Mouse (Mus musculus): ENCODE measurements at regions not wholly inside any gene's neighbourhood (a gene's known extent, or its start where the extent isn't known, plus 50 kb on each side); places are given as distances from the start of the nearest gene placed in this dataset.

- WGBS: 73% methylated on average over 5 of the region's 5 CpGs
- Histone ChIP-seq H3K9me3 (ENCODE audit: control insufficient read depth, low read length) (no peaks in the 10 kb centered on the region), H3K9ac (replicated peaks; ENCODE audit: low read length) (no peak overlapping the region), H3K27me3 (ENCODE audit: control insufficient read depth, insufficient read depth, low read length) (no peaks in the 10 kb centered on the region), H3K4me3 (replicated peaks; ENCODE audit: low read depth, low read length) (no peak overlapping the region), H3K4me1 (ENCODE audit: control insufficient read depth, insufficient read depth, low read length) (no peaks in the 10 kb centered on the region), H3K27ac (replicated peaks; ENCODE audit: low read depth, low read length) (no peak overlapping the region), H3K4me2 (ENCODE audit: low read length) (no peak overlapping the region), H3K36me3 (ENCODE audit: control insufficient read depth, insufficient read depth, low read length) (no peaks in the 10 kb centered on the region)
- ATAC-seq (ENCODE audit: low FRiP score, low TSS enrichment) (no peak), DNase-seq (peak; percentile 8)
Observed at GRCm38 (mm10) chr4:91116807-91117609, 283.6 kb downstream of the Elavl2 start.

GRCm38 (mm10) chr4:91111684-91112681 lies 288.6 kb downstream of the Elavl2 start:
- ATAC-seq (ENCODE audit: low FRiP score, low TSS enrichment) (0 out of 2 replicates have a peak, but pooled peaks have one; percentile 24), DNase-seq (peak; percentile 48)
- Histone ChIP-seq H3K9me3 (ENCODE audit: control insufficient read depth, low read length) (no peaks in the 10 kb centered on the region), H3K9ac (replicated peaks; ENCODE audit: low read length) (no peak overlapping the region), H3K4me2 (ENCODE audit: low read length) (no peak overlapping the region), H3K27me3 (ENCODE audit: control insufficient read depth, insufficient read depth, low read length) (no peaks in the 10 kb centered on the region), H3K4me1 (ENCODE audit: control insufficient read depth, insufficient read depth, low read length) (no peaks in the 10 kb centered on the region), H3K27ac (replicated peaks; ENCODE audit: low read depth, low read length) (no peak overlapping the region), H3K4me3 (replicated peaks; ENCODE audit: low read depth, low read length) (no peak overlapping the region), H3K36me3 (ENCODE audit: control insufficient read depth, insufficient read depth, low read length) (no peaks in the 10 kb centered on the region)
- WGBS: 79% methylated on average over 11 of the region's 11 CpGs

DNA sequence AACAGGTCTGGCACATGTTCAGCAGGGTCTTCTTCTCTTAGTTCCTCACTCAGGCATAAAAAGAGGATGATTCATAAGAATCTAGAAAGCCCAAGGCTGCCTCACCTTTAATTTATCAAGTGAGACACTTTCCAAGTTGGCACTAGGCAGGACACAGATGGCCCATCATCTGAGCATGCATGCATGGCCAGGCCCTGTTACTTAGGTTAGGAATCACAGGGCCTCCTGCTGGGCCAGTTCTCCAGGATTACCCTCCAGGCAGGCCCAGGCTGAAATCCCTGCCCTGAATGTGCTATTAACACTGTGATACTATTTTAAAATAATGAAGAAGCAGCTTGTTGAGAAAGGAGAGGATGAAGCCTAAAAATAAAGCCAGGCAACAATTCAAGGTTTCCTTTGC lies 304.5 kb downstream of the Elavl2 start:
- no peaks in the 10 kb centered on the region for H3K4me1 ChIP-seq (ENCODE audit: control insufficient read depth, insufficient read depth, low read length)
- no peak overlapping the region for H3K9ac ChIP-seq (replicated peaks; ENCODE audit: low read length)
- H3K27ac ChIP-seq (replicated peaks; ENCODE audit: low read depth, low read length): no peak overlapping the region
- no peaks in the 10 kb centered on the region for H3K9me3 ChIP-seq (ENCODE audit: control insufficient read depth, low read length)
- DNase-seq (no peak), ATAC-seq (ENCODE audit: low FRiP score, low TSS enrichment) (no peak)
- H3K4me2 ChIP-seq (ENCODE audit: low read length): no peak overlapping the region
- H3K27me3 ChIP-seq (ENCODE audit: control insufficient read depth, insufficient read depth, low read length): no peaks in the 10 kb centered on the region
- no peak overlapping the region for H3K4me3 ChIP-seq (replicated peaks; ENCODE audit: low read depth, low read length)
- no peaks in the 10 kb centered on the region for H3K36me3 ChIP-seq (ENCODE audit: control insufficient read depth, insufficient read depth, low read length)

- 94% methylated on average over 7 of the region's 7 CpGs for WGBS
- DNase-seq: no peak
- Histone ChIP-seq H3K9ac (replicated peaks; ENCODE audit: low read length) (no peak overlapping the region), H3K4me1 (ENCODE audit: control insufficient read depth, insufficient read depth, low read length) (no peaks in the 10 kb centered on the region), H3K36me3 (ENCODE audit: control insufficient read depth, insufficient read depth, low read length) (no peaks in the 10 kb centered on the region), H3K4me3 (replicated peaks; ENCODE audit: low read depth, low read length) (no peak overlapping the region), H3K27ac (replicated peaks; ENCODE audit: low read depth, low read length) (no peak overlapping the region), H3K27me3 (ENCODE audit: control insufficient read depth, insufficient read depth, low read length) (no peaks in the 10 kb centered on the region), H3K9me3 (ENCODE audit: control insufficient read depth, low read length) (no peaks in the 10 kb centered on the region), H3K4me2 (ENCODE audit: low read length) (no peak overlapping the region)
- no peak for ATAC-seq (ENCODE audit: low FRiP score, low TSS enrichment)
Observed at GRCm38 (mm10) chr4:91094382-91094781, 306.2 kb downstream of the Elavl2 start.

DNA sequence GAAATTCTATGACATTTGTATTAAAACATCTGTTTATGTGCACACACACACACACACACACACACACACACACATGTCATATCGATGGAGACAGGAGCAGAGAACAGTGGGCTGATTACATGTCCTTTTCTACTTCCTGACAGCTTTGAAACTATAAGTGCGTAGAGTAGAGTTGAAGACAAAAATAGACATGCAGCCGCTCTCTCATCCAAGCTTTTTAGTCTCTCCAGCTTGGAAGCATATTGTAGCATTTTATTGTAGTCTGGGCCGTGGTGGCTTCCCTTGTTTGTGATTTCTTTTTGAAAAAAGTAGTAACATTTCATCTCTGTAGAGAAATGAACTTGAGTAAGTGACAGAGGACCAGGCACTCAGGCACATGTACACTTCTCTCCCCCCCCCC lies 306.7 kb downstream of the Elavl2 start:
- H3K27me3 ChIP-seq (ENCODE audit: control insufficient read depth, insufficient read depth, low read length): no peaks in the 10 kb centered on the region
- H3K27ac ChIP-seq (replicated peaks; ENCODE audit: low read depth, low read length): no peak overlapping the region
- no peaks in the 10 kb centered on the region for H3K9me3 ChIP-seq (ENCODE audit: control insufficient read depth, low read length)
- DNase-seq: no peak
- no peaks in the 10 kb centered on the region for H3K36me3 ChIP-seq (ENCODE audit: control insufficient read depth, insufficient read depth, low read length)
- H3K9ac ChIP-seq (replicated peaks; ENCODE audit: low read length): no peak overlapping the region
- H3K4me1 ChIP-seq (ENCODE audit: control insufficient read depth, insufficient read depth, low read length): no peaks in the 10 kb centered on the region
- no peak for ATAC-seq (ENCODE audit: low FRiP score, low TSS enrichment)
- no peak overlapping the region for H3K4me3 ChIP-seq (replicated peaks; ENCODE audit: low read depth, low read length)
- H3K4me2 ChIP-seq (ENCODE audit: low read length): no peak overlapping the region
- WGBS: 92% methylated on average over 4 of the region's 4 CpGs

- 50% methylated on average over 8 of the region's 8 CpGs for WGBS
- no peak overlapping the region; the same call in 1 of the 2 replicates for H3K27ac ChIP-seq (replicated peaks; ENCODE audit: low read depth, low read length)
- peak; percentile 78 for ATAC-seq (ENCODE audit: low FRiP score, low TSS enrichment)
- peak; percentile 52 for DNase-seq
- H3K27me3 ChIP-seq (ENCODE audit: control insufficient read depth, insufficient read depth, low read length): no peaks in the 10 kb centered on the region
- no peak overlapping the region for H3K4me3 ChIP-seq (replicated peaks; ENCODE audit: low read depth, low read length)
- H3K4me2 ChIP-seq (ENCODE audit: low read length): no peak overlapping the region
- H3K9me3 ChIP-seq (ENCODE audit: control insufficient read depth, low read length): no peaks in the 10 kb centered on the region
- no peaks in the 10 kb centered on the region for H3K36me3 ChIP-seq (ENCODE audit: control insufficient read depth, insufficient read depth, low read length)
- H3K9ac ChIP-seq (replicated peaks; ENCODE audit: low read length): no peak overlapping the region; the same call in 1 of the 2 replicates
- no peaks in the 10 kb centered on the region for H3K4me1 ChIP-seq (ENCODE audit: control insufficient read depth, insufficient read depth, low read length)
Observed at GRCm38 (mm10) chr4:91092323-91092722, 308.3 kb downstream of the Elavl2 start.

- Histone ChIP-seq H3K4me3 (replicated peaks; ENCODE audit: low read depth, low read length) (no peak overlapping the region), H3K4me1 (ENCODE audit: control insufficient read depth, insufficient read depth, low read length) (no peaks in the 10 kb centered on the region), H3K27me3 (ENCODE audit: control insufficient read depth, insufficient read depth, low read length) (no peaks in the 10 kb centered on the region), H3K4me2 (ENCODE audit: low read length) (no peak overlapping the region), H3K9ac (replicated peaks; ENCODE audit: low read length) (no peak overlapping the region), H3K9me3 (ENCODE audit: control insufficient read depth, low read length) (no peaks in the 10 kb centered on the region), H3K36me3 (ENCODE audit: control insufficient read depth, insufficient read depth, low read length) (no peaks in the 10 kb centered on the region), H3K27ac (replicated peaks; ENCODE audit: low read depth, low read length) (no peak overlapping the region)
- WGBS: 81% methylated on average over 3 of the region's 3 CpGs
- ATAC-seq (ENCODE audit: low FRiP score, low TSS enrichment) (no peak; the same call in 1 of the 2 replicates), DNase-seq (no peak)
Observed at GRCm38 (mm10) chr4:91091910-91092309, 308.7 kb downstream of the Elavl2 start.

- Histone ChIP-seq H3K4me3 (replicated peaks; ENCODE audit: low read depth, low read length) (no peak overlapping the region), H3K27ac (replicated peaks; ENCODE audit: low read depth, low read length) (no peak overlapping the region), H3K9me3 (ENCODE audit: control insufficient read depth, low read length) (no peaks in the 10 kb centered on the region), H3K4me1 (ENCODE audit: control insufficient read depth, insufficient read depth, low read length) (no peaks in the 10 kb centered on the region), H3K36me3 (ENCODE audit: control insufficient read depth, insufficient read depth, low read length) (no peaks in the 10 kb centered on the region), H3K27me3 (ENCODE audit: control insufficient read depth, insufficient read depth, low read length) (no peaks in the 10 kb centered on the region), H3K9ac (replicated peaks; ENCODE audit: low read length) (no peak overlapping the region), H3K4me2 (ENCODE audit: low read length) (no peak overlapping the region)
- WGBS: 57% methylated on average over 3 of the region's 3 CpGs
- DNase-seq: peak; percentile 53
- no peak for ATAC-seq (ENCODE audit: low FRiP score, low TSS enrichment)
Observed at GRCm38 (mm10) chr4:91083950-91084349, 316.6 kb downstream of the Elavl2 start.
